Mouse (Mus musculus): ENCODE measurements at regions not wholly inside any gene's neighbourhood (a gene's known extent, or its start where the extent isn't known, plus 50 kb on each side); places are given as distances from the start of the nearest gene placed in this dataset.
A peak's percentile ranks its signal among the peaks of the same experiment; 100 is the strongest.

- DNase-seq = peak; percentile 62
Measured at GRCm38 (mm10) chr14:25185959-25186771, 272.8 kb upstream of the Zmiz1 start.

- peak; percentile 67 for DNase-seq
Measured at GRCm38 (mm10) chr14:25187715-25188114, 271.3 kb upstream of the Zmiz1 start.

- DNase-seq = no peak
Measured at GRCm38 (mm10) chr14:25189256-25189655, 269.7 kb upstream of the Zmiz1 start.

- no peak for DNase-seq
Measured at GRCm38 (mm10) chr14:25190680-25191270, 268.2 kb upstream of the Zmiz1 start.

GRCm38 (mm10) chr14:25196820-25197219, 262.2 kb upstream of the Zmiz1 start:
- DNase-seq = no peak

- no peak for DNase-seq
Measured at GRCm38 (mm10) chr14:25199900-25200299, 259.1 kb upstream of the Zmiz1 start.

- no peak for DNase-seq
Measured at GRCm38 (mm10) chr14:25200656-25201179, 258.3 kb upstream of the Zmiz1 start.

- DNase-seq = no peak
Measured at GRCm38 (mm10) chr14:25202312-25202711, 256.7 kb upstream of the Zmiz1 start.

GRCm38 (mm10) chr14:25204091-25204490, 254.9 kb upstream of the Zmiz1 start:
- no peak for DNase-seq

- DNase-seq = no peak
Measured at GRCm38 (mm10) chr14:25206855-25207254, 252.1 kb upstream of the Zmiz1 start.

- no peak for DNase-seq
Measured at GRCm38 (mm10) chr14:25207422-25207821, 251.6 kb upstream of the Zmiz1 start.

- DNase-seq = no peak
Measured at GRCm38 (mm10) chr14:25208221-25209056, 250.5 kb upstream of the Zmiz1 start.

GRCm38 (mm10) chr14:25213056-25213455, 245.9 kb upstream of the Zmiz1 start:
- DNase-seq = no peak

GRCm38 (mm10) chr14:25223091-25223490, 235.9 kb upstream of the Zmiz1 start:
- no peak for DNase-seq

- no peak for DNase-seq
Measured at GRCm38 (mm10) chr14:25225214-25225613, 233.8 kb upstream of the Zmiz1 start.

GRCm38 (mm10) chr14:25226155-25226839, 232.7 kb upstream of the Zmiz1 start:
- peak; percentile 92 for DNase-seq

GRCm38 (mm10) chr14:25226840-25227506, 232.0 kb upstream of the Zmiz1 start:
- DNase-seq = no peak

GRCm38 (mm10) chr14:25228321-25229047, 230.5 kb upstream of the Zmiz1 start:
- no peak for DNase-seq

GRCm38 (mm10) chr14:25229569-25229968, 229.4 kb upstream of the Zmiz1 start:
- DNase-seq = no peak

GRCm38 (mm10) chr14:25231881-25232280, 227.1 kb upstream of the Zmiz1 start:
- DNase-seq = no peak

- DNase-seq = peak; percentile 79
Measured at GRCm38 (mm10) chr14:25236421-25236973, 222.5 kb upstream of the Zmiz1 start.
